Mouse (Mus musculus) forebrain, postnatal 0 days (tissue): ENCODE results near the gene Zfpm1. TPM values are rescaled to one million over a fixed set of nuclear protein-coding genes. Genes with fewer than 3 reads are reported as not detected.

ENCODE experiments used
- ATAC-seq: fragments of 200-750 bp; cut with Nextera tagmentation; 2 replicates; pipeline ENCODE4 v1.8.0; 2017; ENCODE audit warnings: mild to moderate bottlenecking, moderate library complexity
- DNase-seq: peaks from one replicate; pipeline ENCODE4 v3.0.0-alpha.2; 2015
- H3K27ac ChIP-seq: fragments of 300-500 bp; sonication (generic); 2 replicates; pipeline ENCODE4 v1.5.1; 2014; ENCODE audit warnings: low read depth, mild to moderate bottlenecking, antibody characterized with exemption, low read length, moderate library complexity, mixed read lengths
- H3K27me3 ChIP-seq: fragments of 300-500 bp; sonication (generic); 2 replicates; pipeline ENCODE4 v1.6.1; 2014; ENCODE audit warnings: mild to moderate bottlenecking, low read length, mixed read lengths; ENCODE audit not compliant: insufficient read depth
- H3K36me3 ChIP-seq: fragments of 300-500 bp; sonication (generic); 2 replicates; pipeline ENCODE4 v1.6.1; 2014; ENCODE audit warnings: mild to moderate bottlenecking, moderate library complexity; ENCODE audit not compliant: insufficient read depth
- H3K4me1 ChIP-seq: fragments of 300-500 bp; sonication (generic); 2 replicates; pipeline ENCODE4 v1.6.1; 2014; ENCODE audit warnings: antibody characterized with exemption; ENCODE audit not compliant: insufficient read depth
- H3K4me2 ChIP-seq: fragments of 300-500 bp; sonication (generic); 2 replicates; pipeline ENCODE4 v1.6.1; 2014; ENCODE audit warnings: low read depth, mild to moderate bottlenecking, moderate library complexity
- H3K4me3 ChIP-seq: fragments of 300-500 bp; sonication (generic); 2 replicates; pipeline ENCODE4 v1.5.1; 2014; ENCODE audit warnings: low read depth, low read length, mixed read lengths
- H3K9ac ChIP-seq: fragments of 300-500 bp; sonication (generic); 2 replicates; pipeline ENCODE4 v1.6.1; 2014; ENCODE audit warnings: mild to moderate bottlenecking
- H3K9me3 ChIP-seq: fragments of 300-500 bp; sonication (generic); 2 replicates; pipeline ENCODE4 v1.6.1; 2016; ENCODE audit warnings: low read length
- CTCF ChIP-seq: sonication (generic); IDR thresholded peaks from 2 replicates; pipeline ENCODE4 v1.5.1; 2016; ENCODE audit warnings: antibody characterized with exemption, control low read depth, low read depth
- WGBS: fragments of 180-500 bp; shearing (Covaris S2); extraction: QIAGEN DNeasy Blood & Tissue Kit; methylation state at CpG from one replicate; pipeline ENCODE4 v1.1.7; 2014; 5-methylcytosine and 5-hydroxymethylcytosine counted together
- polyA plus RNA-seq: library from polyadenylated mRNA; unstranded; fragments of >200 nt; fragmentation: Nextera tagmentation; extraction: Ambion mirVana; gene quantifications from 2 replicates; pipeline ENCODE4 v1.2.1, GENCODE M21; 2015
- total RNA-seq: library from RNA; depleted of rRNA; stranded (reverse); fragments of >200 nt; gene quantifications from 2 replicates; pipeline ENCODE4 v1.2.3, GENCODE M21; 2014

Zfpm1 gene
- total and polyA plus RNA-seq, 2 experiments from 2014 or later, result 1.1 to 10.1 TPM

DNA sequence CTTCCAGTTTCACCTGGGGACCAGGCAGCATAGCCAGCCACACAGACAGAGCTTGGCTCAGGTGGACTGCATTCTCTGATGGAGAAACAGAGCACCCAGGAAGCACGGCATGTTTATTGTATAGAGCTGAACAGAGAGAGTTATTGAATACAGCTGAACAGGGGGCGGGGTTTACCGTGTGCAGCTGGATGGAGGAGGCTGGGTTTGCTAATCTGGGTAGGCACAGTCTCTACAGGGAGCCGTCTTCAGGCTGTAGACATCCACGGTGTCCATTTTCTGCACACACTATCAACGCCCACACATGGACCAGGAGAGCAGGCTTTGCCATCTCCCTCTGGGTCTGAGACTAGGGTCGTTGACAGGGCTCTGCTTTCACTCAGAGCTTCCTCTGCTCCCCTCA lies 8.1 kb upstream of the Zfpm1 start:
- H3K4me2 ChIP-seq, result no peak overlapping the region
- no peaks in the 10 kb centered on the region; the same call in 1 of the 2 replicates for H3K4me1 ChIP-seq
- no peak overlapping the region for H3K9ac ChIP-seq
- H3K27me3 ChIP-seq, result no peaks in the 10 kb centered on the region
- no peaks in the 10 kb centered on the region for H3K36me3 ChIP-seq
- no peak overlapping the region for H3K27ac ChIP-seq
- DNase-seq (no peak), ATAC-seq (no peak)
- WGBS, result 28% methylated on average over 7 of the region's 7 CpGs
- H3K9me3 ChIP-seq, result no peaks in the 10 kb centered on the region
- no peak overlapping the region for H3K4me3 ChIP-seq
- TF ChIP-seq CTCF, result no peak

DNA sequence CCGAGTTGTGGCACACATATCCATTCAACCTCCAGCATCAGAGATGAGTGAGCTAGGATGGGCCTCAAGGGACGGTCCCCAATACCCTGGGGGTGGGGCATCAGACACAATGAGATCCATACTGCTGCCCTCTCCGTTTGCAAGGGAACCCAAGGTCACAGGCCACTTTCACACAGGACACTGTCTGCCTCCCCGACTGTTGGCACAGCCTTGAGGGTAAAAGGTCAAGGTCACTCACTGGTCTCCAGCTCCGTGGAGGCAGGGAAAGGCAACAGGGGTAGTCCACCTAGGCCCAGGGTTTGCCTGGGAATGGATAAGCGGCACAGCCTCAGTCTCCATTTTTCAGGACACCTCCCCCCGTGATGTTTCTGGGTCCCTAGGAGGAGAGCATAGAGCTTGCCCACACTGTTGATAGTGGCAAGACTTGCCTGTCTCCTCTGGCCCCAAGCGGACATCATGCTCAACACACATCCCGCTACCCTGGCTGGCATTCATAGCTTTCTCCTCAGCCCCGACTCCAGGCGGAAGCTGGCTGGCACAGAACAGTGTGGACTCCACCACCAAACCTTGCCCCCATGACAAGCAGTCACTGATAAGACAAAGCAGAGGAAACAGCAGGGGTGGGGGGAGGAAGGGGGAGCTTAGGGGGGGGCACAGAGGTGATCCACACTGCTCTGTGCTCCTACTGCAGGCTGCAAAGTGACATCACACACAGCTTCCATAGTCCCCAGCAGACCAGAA lies 7.1 kb upstream of the Zfpm1 start:
- H3K9me3 ChIP-seq, result no peaks in the 10 kb centered on the region
- no peak overlapping the region for H3K4me3 ChIP-seq
- no peak overlapping the region for H3K9ac ChIP-seq
- H3K36me3 ChIP-seq, result no peaks in the 10 kb centered on the region
- H3K4me1 ChIP-seq, result no peaks in the 10 kb centered on the region; the same call in 1 of the 2 replicates
- no peak overlapping the region for H3K4me2 ChIP-seq
- ATAC-seq (no peak), DNase-seq (no peak)
- WGBS, result 73% methylated on average over 11 of the region's 11 CpGs
- H3K27ac ChIP-seq, result no peak overlapping the region
- no peak for TF ChIP-seq CTCF
- no peaks in the 10 kb centered on the region for H3K27me3 ChIP-seq

DNA sequence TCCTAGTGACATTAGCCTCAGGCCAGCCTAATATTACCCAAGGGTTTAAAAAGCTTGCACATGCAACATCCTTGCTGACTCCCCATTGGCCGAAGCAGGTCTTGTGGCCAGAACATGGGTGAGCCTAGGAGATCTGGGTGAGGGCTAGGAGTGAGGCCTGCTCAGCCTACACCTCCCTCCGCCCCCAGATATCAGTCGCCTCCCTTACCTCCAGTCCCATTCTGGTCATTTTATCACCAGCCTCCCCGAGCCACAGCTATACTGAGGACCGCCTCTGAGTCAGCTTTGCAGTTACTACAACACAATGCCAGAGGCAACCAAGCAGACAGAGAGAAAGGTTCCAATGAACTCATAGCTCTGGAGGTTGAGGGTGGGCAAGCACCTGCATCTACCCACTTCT lies 5.6 kb upstream of the Zfpm1 start:
- no peaks in the 10 kb centered on the region for H3K27me3 ChIP-seq
- H3K27ac ChIP-seq, result no peak overlapping the region
- DNase-seq (no peak), ATAC-seq (no peak)
- H3K4me3 ChIP-seq, result no peak overlapping the region
- no peaks in the 10 kb centered on the region for H3K9me3 ChIP-seq
- H3K9ac ChIP-seq, result no peak overlapping the region
- no peaks in the 10 kb centered on the region for H3K36me3 ChIP-seq
- WGBS, result 91% methylated on average over 5 of the region's 5 CpGs
- H3K4me1 ChIP-seq, result no peaks in the 10 kb centered on the region
- no peak for TF ChIP-seq CTCF
- H3K4me2 ChIP-seq, result no peak overlapping the region

DNA sequence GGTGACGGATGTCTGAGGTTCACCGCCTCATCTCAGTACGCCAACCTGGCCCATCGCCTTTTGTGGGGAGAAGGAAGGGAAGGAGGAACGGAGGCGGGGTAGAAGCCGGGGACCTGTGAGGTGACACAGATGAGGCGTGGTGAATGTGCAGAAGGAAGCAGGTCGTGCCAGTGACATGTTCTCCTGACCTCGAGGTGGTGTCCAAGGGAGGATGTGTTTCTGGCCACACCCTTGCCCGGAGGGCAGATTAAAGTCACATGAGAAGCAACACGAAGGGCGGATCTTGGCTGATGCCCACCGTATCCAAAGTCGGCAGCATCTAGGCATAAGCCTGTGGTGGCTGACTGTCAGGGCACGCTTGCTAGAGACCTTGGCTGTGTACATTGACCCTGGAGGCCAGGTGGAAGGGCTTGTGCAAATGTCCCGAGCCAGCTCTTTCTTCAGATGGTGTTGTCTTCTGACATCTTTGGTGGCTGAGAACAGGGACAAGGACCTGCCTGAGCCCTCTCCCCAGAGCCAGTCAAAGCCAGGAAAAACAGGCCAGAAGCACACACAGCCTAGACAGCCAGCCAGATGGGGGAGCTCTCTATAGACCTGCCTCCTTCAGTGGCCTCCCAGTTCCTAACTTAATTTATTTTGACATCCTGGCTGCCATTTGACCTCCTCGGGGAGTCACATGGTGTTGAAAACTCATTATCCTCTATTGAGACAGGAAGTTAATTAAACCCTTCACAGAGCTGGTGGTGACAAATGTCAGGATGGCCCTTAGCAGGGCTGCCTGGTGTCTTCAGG lies 4.5 kb upstream of the Zfpm1 start:
- Histone ChIP-seq H3K36me3 (no peaks in the 10 kb centered on the region), H3K27ac (no peak overlapping the region), H3K9me3 (no peaks in the 10 kb centered on the region), H3K27me3 (no peaks in the 10 kb centered on the region), H3K4me2 (no peak overlapping the region), H3K4me3 (no peak overlapping the region), H3K4me1 (no peaks in the 10 kb centered on the region), H3K9ac (no peak overlapping the region)
- 79% methylated on average over 18 of the region's 18 CpGs for WGBS
- DNase-seq, result no peak
- ATAC-seq, result no peak
- TF ChIP-seq CTCF, result no peak

DNA sequence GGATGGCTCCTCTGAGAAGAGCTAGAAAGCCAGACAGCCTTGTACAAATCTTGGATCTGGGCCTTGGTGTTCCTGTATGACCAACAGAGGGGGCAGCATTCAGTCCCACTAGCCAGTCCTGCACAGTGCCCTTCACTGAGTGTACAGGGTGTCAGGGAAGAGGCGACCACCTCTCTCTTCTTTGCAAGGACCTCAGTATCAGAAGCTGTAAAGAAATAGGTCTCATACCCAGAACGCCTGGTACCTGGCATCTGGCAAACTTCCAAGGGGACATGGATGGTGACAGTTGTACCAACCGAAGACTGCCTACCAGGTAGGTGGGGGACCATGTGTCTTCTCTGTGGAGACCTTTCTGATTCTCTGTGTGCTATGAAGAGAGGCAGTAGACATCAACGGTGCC lies 1.8 kb upstream of the Zfpm1 start:
- ATAC-seq (no peak), DNase-seq (no peak)
- Histone ChIP-seq H3K4me2 (no peak overlapping the region), H3K9me3 (no peaks in the 10 kb centered on the region), H3K36me3 (no peaks in the 10 kb centered on the region), H3K9ac (no peak overlapping the region), H3K4me3 (no peak overlapping the region), H3K27me3 (peaks cover 8% of the 10 kb centered on the region; the same call in 1 of the 2 replicates), H3K27ac (no peak overlapping the region), H3K4me1 (0 out of 2 replicates have a peak, but pooled peaks cover 12% of the 10 kb centered on the region)
- 81% methylated on average over 4 of the region's 4 CpGs for WGBS
- peak; percentile 16; the same call in 1 of the 2 replicates for TF ChIP-seq CTCF

DNA sequence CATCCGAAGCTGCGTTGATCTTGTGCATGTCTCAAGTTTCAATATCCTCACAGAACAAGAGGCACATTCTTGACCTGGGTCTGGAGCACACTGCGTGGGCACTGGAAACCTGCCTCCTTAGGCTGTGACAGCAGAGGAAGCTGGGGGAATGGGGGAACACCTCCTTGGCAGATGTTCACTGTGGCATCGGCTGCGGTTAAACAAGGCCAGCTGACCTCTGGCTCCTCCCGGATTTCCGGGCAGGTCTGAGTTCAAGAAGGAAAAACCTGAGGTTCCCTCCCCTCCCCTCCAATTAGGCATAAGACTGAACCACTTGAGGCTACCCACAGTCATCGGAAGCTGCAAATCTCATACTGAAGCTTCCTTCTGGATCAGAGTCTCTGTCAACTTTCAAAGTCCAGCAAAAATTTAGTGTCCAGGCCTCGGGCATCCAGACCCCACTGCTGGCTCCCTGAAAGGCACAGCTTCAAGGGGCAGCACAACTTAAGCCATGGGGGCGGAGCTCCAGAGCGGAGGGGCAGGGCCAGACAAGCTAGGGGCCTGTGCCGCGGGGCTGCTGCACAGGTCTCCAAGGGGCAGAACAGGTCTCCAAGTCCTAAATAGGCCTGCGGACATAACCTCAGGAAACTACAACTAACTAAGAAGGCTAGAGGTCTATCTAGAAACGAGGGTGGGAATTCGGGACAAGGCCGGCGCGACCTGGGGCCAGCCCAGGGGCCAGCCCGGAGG lies 1.2 kb upstream of the Zfpm1 start:
- no peaks in the 10 kb centered on the region for H3K36me3 ChIP-seq
- TF ChIP-seq CTCF, result no peak
- ATAC-seq, result 0 out of 2 replicates have a peak, but pooled peaks have one; percentile 0
- peak overlapping the region; percentile 50; the same call in 1 of the 2 replicates for H3K27ac ChIP-seq
- H3K9me3 ChIP-seq, result no peaks in the 10 kb centered on the region
- peaks cover 8% of the 10 kb centered on the region; the same call in 1 of the 2 replicates for H3K27me3 ChIP-seq
- peak overlapping the region; percentile 58; the same call in 1 of the 2 replicates for H3K4me3 ChIP-seq
- peak overlapping the region; percentile 98 for H3K4me2 ChIP-seq
- 0 out of 2 replicates have a peak, but pooled peaks cover 14% of the 10 kb centered on the region for H3K4me1 ChIP-seq
- 14% methylated on average over 20 of the region's 20 CpGs for WGBS
- DNase-seq, result no peak
- H3K9ac ChIP-seq, result no peak overlapping the region
